12 mouse cellular contexts compared by ENCODE assay signal in genomic region chr9:45517993-45518705, GRCm38 (mm10).
A peak's percentile ranks its signal among the peaks of the same experiment; 100 is the strongest.
DNase-seq lines count a peak whose midpoint lies in the region; ATAC-seq lines count a peak whose summit lies in the region.
"Had no signal": no experiment of that assay in that cellular context is flagged by ENCODE, and none has a peak within 500 bp of the region (broad histone marks: within the 10 kb centered on the region; RNA-seq: fewer than 3 reads in every experiment).

No protein-coding gene starts in this region.

- H3K4me3 ChIP-seq in heart, embryonic 11.5 days (ENCODE audit: low read depth, low read length), result no peak overlapping the region
- H3K4me3 ChIP-seq: hindbrain, embryonic 13.5 days; neural tube, embryonic 13.5 days had no signal

- DNase-seq in heart, postnatal 4 days, result peak; percentile 30
- peak; percentile 89 for DNase-seq in brain, adult 2 months (ENCODE audit: low read depth, low spot score)
- peak; percentile 56 for DNase-seq in cerebellum, adult 8-10 months
- peak; percentile 61 to 69 for DNase-seq in left cerebral cortex, adult 9 months (ENCODE audit: low spot score in 2 of 2)
- DNase-seq in ovary, adult 18-20 months (ENCODE audit: low spot score), result no peak
- DNase-seq in thymus, postnatal 25 days, result no peak
- DNase-seq: adrenal gland, adult 8-10 months; kidney, postnatal 14 days had no signal

- H3K27me3 ChIP-seq in heart, embryonic 11.5 days (ENCODE audit: control insufficient read depth, insufficient read depth, low read length), result no peaks in the 10 kb centered on the region
- H3K27me3 ChIP-seq: neural tube, embryonic 13.5 days had no signal

- no peaks in the 10 kb centered on the region for H3K36me3 ChIP-seq in heart, embryonic 11.5 days (ENCODE audit: control insufficient read depth, insufficient read depth, low read length)
- H3K36me3 ChIP-seq: hindbrain, embryonic 13.5 days; neural tube, embryonic 13.5 days had no signal

- no peak overlapping the region for H3K9ac ChIP-seq in heart, embryonic 11.5 days (ENCODE audit: low read depth, low read length)
- H3K9ac ChIP-seq: hindbrain, embryonic 13.5 days; liver, embryonic 14.5 days; neural tube, embryonic 13.5 days had no signal

- no peaks in the 10 kb centered on the region for H3K9me3 ChIP-seq in heart, embryonic 11.5 days (replicated peaks; ENCODE audit: control insufficient read depth, low read length)
- H3K9me3 ChIP-seq: hindbrain, embryonic 13.5 days; neural tube, embryonic 13.5 days had no signal

- H3K27ac ChIP-seq in heart, embryonic 11.5 days (ENCODE audit: low read depth, low read length), result no peak overlapping the region
- H3K27ac ChIP-seq: liver, embryonic 14.5 days had no signal

- peaks cover 13% of the 10 kb centered on the region for H3K4me1 ChIP-seq in heart, embryonic 11.5 days (ENCODE audit: control insufficient read depth, insufficient read depth, low read length)

- WGBS in heart, embryonic 11.5 days (ENCODE audit: insufficient replicate concordance), result 59% methylated on average over 11 of the region's 11 CpGs

- ATAC-seq in heart, embryonic 11.5 days (replicated peaks; ENCODE audit: insufficient number of reproducible peaks, low FRiP score, low TSS enrichment), result no peak

- no peak overlapping the region for H3K4me2 ChIP-seq in heart, embryonic 11.5 days
- H3K4me2 ChIP-seq: hindbrain, embryonic 13.5 days; neural tube, embryonic 13.5 days had no signal

Comparison
In these comparisons a context has a peak if more than half of its experiments do, and no peak if none do; other contexts are left out.
1. DNase-seq: peak in heart, postnatal 4 days (single experiment), brain, adult 2 months (single experiment), cerebellum, adult 8-10 months (single experiment) and left cerebral cortex, adult 9 months (2 of 2); none in ovary, adult 18-20 months (single experiment) and thymus, postnatal 25 days (single experiment).